Mouse (Mus musculus) ES-E14 (cell line): ENCODE measurements at regions not wholly inside any gene's neighbourhood (a gene's known extent, or its start where the extent isn't known, plus 50 kb on each side); places are given as distances from the start of the nearest gene placed in this dataset.

ENCODE experiments used
- CHD2 ChIP-seq: IDR thresholded peaks from 2 replicates; pipeline ENCODE4 v1.6.1; 2014; ENCODE audit warnings: mild to moderate bottlenecking, low read depth, low read length, inconsistent platforms
- HCFC1 ChIP-seq: IDR thresholded peaks from 2 replicates; pipeline ENCODE4 v1.6.1; 2012; ENCODE audit warnings: low read length, inconsistent platforms, borderline replicate concordance; ENCODE audit not compliant: insufficient read depth
- ZNF384 ChIP-seq: IDR thresholded peaks from 2 replicates; pipeline ENCODE4 v1.6.1; 2012; ENCODE audit warnings: low read depth, low read length, inconsistent platforms

DNA sequence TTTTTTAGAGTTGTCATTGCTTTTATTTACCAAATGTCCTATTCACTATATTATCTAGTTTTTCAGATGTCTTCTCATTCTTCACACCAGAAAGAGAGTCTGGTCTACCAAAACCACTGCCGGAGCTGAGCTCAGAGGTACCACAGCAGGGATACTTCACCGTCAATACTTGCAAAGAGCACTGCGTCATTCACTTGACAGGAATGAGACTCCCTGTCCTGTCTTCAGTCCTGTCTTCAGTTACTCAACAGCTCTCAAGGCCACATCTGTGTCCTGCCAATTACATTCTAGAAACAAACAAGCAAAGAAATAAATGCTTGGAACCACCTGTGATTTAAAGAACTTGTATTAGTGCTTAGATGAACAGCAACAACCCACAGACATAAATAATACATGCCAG is 194.6 kb upstream of the Ap5m1 start:
- TF ChIP-seq ZNF384: no peak
- TF ChIP-seq CHD2: no peak
- no peak for TF ChIP-seq HCFC1
